In the genomic region with DNA sequence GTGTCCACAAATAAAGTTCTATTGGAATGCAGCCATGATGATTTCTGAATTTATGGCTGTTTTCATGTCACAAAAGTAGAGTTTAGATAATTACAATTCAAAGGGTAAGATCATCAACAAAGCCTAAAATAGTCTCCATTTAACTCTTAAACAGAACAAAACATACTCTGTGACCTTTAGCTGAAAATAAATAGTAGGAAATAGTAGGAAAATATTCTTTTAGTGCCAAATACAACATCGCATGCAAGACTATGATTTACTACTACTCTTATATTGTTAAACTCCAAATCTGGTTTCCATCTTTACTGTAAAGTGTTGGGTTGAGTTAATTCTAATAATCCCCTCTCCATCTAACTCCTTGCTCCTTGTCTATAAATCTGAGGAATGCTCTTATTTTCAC, we compare ENCODE assay signal across 23 mouse cellular contexts. TPM values are rescaled to one million over a fixed set of nuclear protein-coding genes. Genes with fewer than 3 reads are reported as not detected.
A peak's percentile ranks its signal among the peaks of the same experiment; 100 is the strongest.
DNase-seq lines count a peak whose midpoint lies in the region; ATAC-seq and TF ChIP-seq lines count a peak whose summit lies in the region.
"Had no signal": no experiment of that assay in that cellular context is flagged by ENCODE, and none has a peak within 500 bp of the region (broad histone marks: within the 10 kb centered on the region; RNA-seq: fewer than 3 reads in every experiment).

No protein-coding gene starts in this region.

- H3K27me3 ChIP-seq in kidney, embryonic 15.5 days = no peaks in the 10 kb centered on the region
- H3K27me3 ChIP-seq in kidney, embryonic 16.5 days (ENCODE audit: insufficient read depth, low read length) = no peaks in the 10 kb centered on the region
- H3K27me3 ChIP-seq in kidney, postnatal 0 days (ENCODE audit: insufficient read depth, low read length) = no peaks in the 10 kb centered on the region
- H3K27me3 ChIP-seq: CH12.LX, Patski had no signal

- no peak overlapping the region for H3K27ac ChIP-seq in kidney, embryonic 15.5 days
- no peak overlapping the region for H3K27ac ChIP-seq in kidney, embryonic 16.5 days (ENCODE audit: low read length)
- no peak overlapping the region for H3K27ac ChIP-seq in kidney, postnatal 0 days

- 0 out of 2 replicates have a peak, but pooled peaks have one; percentile 29 for ATAC-seq in kidney, embryonic 15.5 days (replicated peaks; ENCODE audit: low FRiP score)
- peak; percentile 51; the same call in 1 of the 2 replicates for ATAC-seq in kidney, embryonic 16.5 days (ENCODE audit: low FRiP score, low TSS enrichment)
- no peak for ATAC-seq in kidney, postnatal 0 days (replicated peaks; ENCODE audit: low FRiP score, low read depth)
- ATAC-seq: activated CD4-positive, CD25-positive, alpha-beta regulatory T cell, adult 4 months; CD4-positive, CD25-positive, alpha-beta regulatory T cell, adult 4 months; Patski had no signal

- H3K4me1 ChIP-seq in kidney, embryonic 15.5 days = peaks cover 18% of the 10 kb centered on the region
- peaks cover 13% of the 10 kb centered on the region for H3K4me1 ChIP-seq in kidney, embryonic 16.5 days (ENCODE audit: insufficient read depth, low read length)
- no peaks in the 10 kb centered on the region for H3K4me1 ChIP-seq in kidney, postnatal 0 days (replicated peaks; ENCODE audit: insufficient read depth, low read length)

- WGBS in kidney, embryonic 15.5 days = 63% methylated on average over 1 of the region's 1 CpGs
- WGBS in kidney, embryonic 16.5 days = 68% methylated on average over 1 of the region's 1 CpGs
- WGBS in kidney, postnatal 0 days = 51% methylated on average over 1 of the region's 1 CpGs

- no peak overlapping the region for H3K4me2 ChIP-seq in kidney, embryonic 15.5 days
- no peak overlapping the region for H3K4me2 ChIP-seq in kidney, embryonic 16.5 days (replicated peaks; ENCODE audit: low read depth, low read length)
- no peak overlapping the region for H3K4me2 ChIP-seq in kidney, postnatal 0 days (ENCODE audit: low read length)

- no peak overlapping the region for H3K9ac ChIP-seq in kidney, embryonic 15.5 days
- no peak overlapping the region for H3K9ac ChIP-seq in kidney, embryonic 16.5 days (replicated peaks; ENCODE audit: low read length)
- H3K9ac ChIP-seq in kidney, postnatal 0 days (ENCODE audit: low read depth, low read length) = no peak overlapping the region

- no peaks in the 10 kb centered on the region for H3K36me3 ChIP-seq in kidney, embryonic 15.5 days
- H3K36me3 ChIP-seq in kidney, embryonic 16.5 days (ENCODE audit: insufficient read depth, low read length) = no peaks in the 10 kb centered on the region
- H3K36me3 ChIP-seq in kidney, postnatal 0 days (ENCODE audit: insufficient read depth, low read length) = no peaks in the 10 kb centered on the region
- H3K36me3 ChIP-seq: G1E had no signal

- DNase-seq in kidney, postnatal 10 days = no peak
- no peak for DNase-seq in kidney, postnatal 25 days
- peak; percentile 84 for DNase-seq in kidney, postnatal 0 days (ENCODE audit: low spot score)
- no peak for DNase-seq in kidney, adult 11 months
- DNase-seq in adipocyte (ENCODE audit: low spot score) = peak; percentile 12
- DNase-seq in embryo, embryonic 10 days (ENCODE audit: low spot score) = no peak
- DNase-seq: adrenal gland, adult 2 months; adrenal gland, adult 8-10 months; adrenal gland, postnatal 10 days; adrenal gland, postnatal 14 days; adrenal gland, postnatal 25 days; adrenal gland, postnatal 36 days; B cell, adult 2 months; cerebellum, adult 11 months; cerebellum, adult 11-12 months; cerebellum, adult 18-20 months had no signal

- H3K9me3 ChIP-seq in kidney, embryonic 15.5 days (replicated peaks) = no peaks in the 10 kb centered on the region
- H3K9me3 ChIP-seq in kidney, embryonic 16.5 days (ENCODE audit: low read length) = no peaks in the 10 kb centered on the region
- no peaks in the 10 kb centered on the region for H3K9me3 ChIP-seq in kidney, postnatal 0 days (replicated peaks; ENCODE audit: low read length)

- TF ChIP-seq CTCF in kidney, postnatal 0 days (IDR thresholded peaks at IDR 0.05; ENCODE audit: low read depth) = no peak

- no peak overlapping the region for H3K4me3 ChIP-seq in kidney, embryonic 15.5 days (replicated peaks)
- no peak overlapping the region for H3K4me3 ChIP-seq in kidney, embryonic 16.5 days (ENCODE audit: low read length)
- H3K4me3 ChIP-seq in kidney, postnatal 0 days (replicated peaks; ENCODE audit: low read depth, low read length) = no peak overlapping the region

RNA-seq across cellular contexts. Expression of a gene that starts 37.0 kb away (rescaled TPM):
- 14.2 and 14.7 TPM in 2 replicates for polyA plus RNA-seq in kidney, embryonic 15.5 days (2015; fragmentation: Nextera tagmentation; extraction: Ambion mirVana)
- polyA plus RNA-seq in kidney, embryonic 16.5 days (2015; fragmentation: Nextera tagmentation; extraction: Ambion mirVana) = 10.6 and 11.8 TPM in 2 replicates
- polyA plus RNA-seq in kidney, postnatal 0 days (2015; fragmentation: Nextera tagmentation; extraction: Ambion mirVana) = 12.7 and 12.9 TPM in 2 replicates
- polyA plus RNA-seq: G1E had no signal

Comparison
In these comparisons a context has a peak if more than half of its experiments do, and no peak if none do; other contexts are left out.
1. DNase-seq: peak in kidney, postnatal 0 days (single experiment) and adipocyte (single experiment); none in kidney, postnatal 10 days (single experiment), kidney, postnatal 25 days (0 of 2), kidney, adult 11 months (single experiment) and embryo, embryonic 10 days (single experiment).